Mouse (Mus musculus) liver, embryonic 14.5 days (tissue): Measurements from ENCODE around the gene Med10. TPM values are rescaled to one million over a fixed set of nuclear protein-coding genes. Genes with fewer than 3 reads are reported as not detected.

Experiments used
- ATAC-seq: fragments of 200-750 bp; cut with Nextera tagmentation; 2 replicates; pipeline ENCODE4 v1.8.0; 2017; ENCODE audit warnings: moderate number of reproducible peaks, mild to moderate bottlenecking, moderate library complexity; ENCODE audit not compliant: insufficient read depth
- DNase-seq, 3 experiments: peaks; one replicate each; pipeline ENCODE4 v3.0.0-alpha.2; 2012 to 2013; ENCODE audit warnings: low read depth in 3 of 3, low spot score in 3 of 3
- H3K27ac ChIP-seq: fragments of 300-500 bp; sonication (generic); 2 replicates; pipeline ENCODE4 v1.5.1; 2014; ENCODE audit warnings: moderate library complexity, mild to moderate bottlenecking, control low read depth, inconsistent platforms
- H3K27me3 ChIP-seq: fragments of 300-500 bp; sonication (generic); 2 replicates; pipeline ENCODE4 v1.6.1; 2014; ENCODE audit warnings: mild to moderate bottlenecking, low read length, moderate library complexity; ENCODE audit not compliant: control insufficient read depth, insufficient read depth
- H3K36me3 ChIP-seq: fragments of 300-500 bp; sonication (generic); replicated peaks from 2 replicates; pipeline ENCODE4 v1.6.1; 2014; ENCODE audit warnings: low read depth; ENCODE audit not compliant: control insufficient read depth, insufficient read depth
- H3K4me1 ChIP-seq, 2 experiments: fragments of 200-500 bp in 1 of 2; fragments of 300-500 bp in 1 of 2; sonication (generic) in 1 of 2; replicated peaks; 2 replicates each; pipeline ENCODE4 v1.6.1; 2012 to 2014; ENCODE audit warnings: antibody characterized with exemption in 1 of 2, inconsistent platforms in 1 of 2, low read length in 1 of 2; ENCODE audit not compliant: control insufficient read depth in 2 of 2, insufficient read depth in 2 of 2
- H3K4me2 ChIP-seq: fragments of 300-500 bp; sonication (generic); 2 replicates; pipeline ENCODE4 v1.6.1; 2014; ENCODE audit warnings: low read depth, mild to moderate bottlenecking, control low read depth, moderate library complexity
- H3K4me3 ChIP-seq, 2 experiments: fragments of 200-500 bp in 1 of 2; fragments of 300-500 bp in 1 of 2; sonication (generic) in 1 of 2; 2 replicates each; pipeline ENCODE4 v1.5.1; 2012 to 2014; ENCODE audit warnings: low read depth in 2 of 2, low read length in 2 of 2, mild to moderate bottlenecking in 2 of 2, control low read depth in 1 of 2, inconsistent platforms in 1 of 2, moderate library complexity in 1 of 2; ENCODE audit not compliant: insufficient read depth in 1 of 2
- H3K9ac ChIP-seq: fragments of 300-500 bp; sonication (generic); replicated peaks from 2 replicates; pipeline ENCODE4 v1.6.1; 2014; ENCODE audit warnings: mild to moderate bottlenecking, control low read depth, moderate library complexity
- H3K9me3 ChIP-seq: fragments of 300-500 bp; sonication (generic); 2 replicates; pipeline ENCODE4 v1.6.1; 2016; ENCODE audit warnings: low read length, mixed read lengths; ENCODE audit not compliant: control insufficient read depth
- CTCF ChIP-seq: IDR thresholded peaks from 2 replicates; pipeline ENCODE4 v1.5.1; 2016; ENCODE audit warnings: antibody characterized with exemption, low read depth, control low read depth
- EP300 ChIP-seq: IDR thresholded peaks from 2 replicates; pipeline ENCODE4 v1.6.1; 2016; ENCODE audit warnings: antibody characterized with exemption, low read depth
- WGBS: fragments of 180-500 bp; shearing (Covaris S2); extraction: QIAGEN DNeasy Blood & Tissue Kit; methylation state at CpG from one replicate; pipeline ENCODE4 v1.1.7; 2014; ENCODE audit not compliant: insufficient replicate concordance; 5-methylcytosine and 5-hydroxymethylcytosine counted together
- polyA plus RNA-seq, 2 experiments: library from polyadenylated mRNA; depleted of rRNA in 1 of 2; stranded (reverse) in 1 of 2; unstranded in 1 of 2; fragments of >200 nt; fragmentation: Nextera tagmentation in 1 of 2; extraction: Ambion mirVana in 1 of 2; gene quantifications; 2 replicates each; pipeline versions ENCODE4 v1.2.1 to v1.2.3; 2012 to 2014

Med10 gene
- polyA plus RNA-seq, 2 experiments, result 20.1 to 44.7 TPM

DNA sequence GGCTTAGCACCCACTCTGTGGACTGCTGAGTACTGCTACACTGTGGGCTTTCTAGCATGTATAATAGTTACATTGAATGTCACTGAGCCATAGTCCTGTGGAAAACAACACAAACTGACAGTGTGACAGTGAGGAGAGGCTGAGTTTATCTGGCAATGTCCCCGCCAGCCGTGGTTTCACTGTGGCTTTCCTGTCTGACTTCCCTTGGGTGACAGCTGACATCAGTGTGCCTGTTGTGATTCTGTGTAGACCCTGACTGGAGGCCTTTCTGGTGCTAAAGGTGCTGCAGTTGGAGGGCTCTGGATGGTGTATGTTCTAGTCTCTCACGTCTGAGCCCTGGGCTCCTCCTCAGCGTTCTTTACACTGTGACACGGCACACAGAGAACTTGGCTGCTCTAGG is 11.7 kb downstream of the Med10 start:
- TF ChIP-seq EP300 (no peak), CTCF (no peak)
- 59% methylated on average over 5 of the region's 5 CpGs for WGBS

DNA sequence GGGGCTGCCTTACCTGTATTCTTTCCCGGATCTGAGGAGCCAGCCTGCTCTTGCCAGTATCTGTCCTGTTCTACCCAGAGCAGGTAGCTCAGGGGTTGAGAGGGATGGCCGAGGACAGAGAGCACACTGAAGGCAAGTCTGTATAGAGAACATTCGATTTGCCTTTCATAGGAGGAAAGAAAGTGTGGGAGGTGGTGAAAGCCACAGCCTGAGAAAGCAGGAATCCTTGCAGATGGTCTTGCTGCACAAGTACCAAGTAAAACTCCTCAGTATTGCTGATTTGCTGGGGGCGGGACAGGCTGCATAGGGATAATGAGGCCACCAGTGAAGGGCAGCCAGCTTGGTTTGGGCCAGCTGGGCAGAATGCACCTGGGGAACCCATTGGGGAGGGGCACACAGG is 16.1 kb downstream of the Med10 start:
- H3K4me2 ChIP-seq, result no peak overlapping the region
- no peaks in the 10 kb centered on the region for H3K9me3 ChIP-seq
- H3K9ac ChIP-seq, result no peak overlapping the region
- peaks cover 15% of the 10 kb centered on the region for H3K36me3 ChIP-seq
- WGBS, result 63% methylated on average over 4 of the region's 4 CpGs
- no peak overlapping the region for H3K4me3 ChIP-seq
- no peak for ATAC-seq
- no peak for DNase-seq
- no peaks in the 10 kb centered on the region for H3K4me1 ChIP-seq
- H3K27me3 ChIP-seq, result no peaks in the 10 kb centered on the region
- no peak overlapping the region for H3K27ac ChIP-seq
- TF ChIP-seq CTCF (no peak), EP300 (no peak)

More for the DNA sequence above, 11.7 kb downstream of the Med10 start:
- H3K4me3 ChIP-seq, result no peak overlapping the region
- H3K4me1 ChIP-seq, result peaks cover 0 to 11% of the 10 kb centered on the region in 2 experiments; a peak in 2 of 4 replicates
- H3K27ac ChIP-seq, result no peak overlapping the region
- no peaks in the 10 kb centered on the region for H3K9me3 ChIP-seq
- ATAC-seq (no peak), DNase-seq (no peak)
- H3K27me3 ChIP-seq, result no peaks in the 10 kb centered on the region
- peaks cover 18% of the 10 kb centered on the region for H3K36me3 ChIP-seq
- H3K9ac ChIP-seq, result no peak overlapping the region
- H3K4me2 ChIP-seq, result no peak overlapping the region

DNA sequence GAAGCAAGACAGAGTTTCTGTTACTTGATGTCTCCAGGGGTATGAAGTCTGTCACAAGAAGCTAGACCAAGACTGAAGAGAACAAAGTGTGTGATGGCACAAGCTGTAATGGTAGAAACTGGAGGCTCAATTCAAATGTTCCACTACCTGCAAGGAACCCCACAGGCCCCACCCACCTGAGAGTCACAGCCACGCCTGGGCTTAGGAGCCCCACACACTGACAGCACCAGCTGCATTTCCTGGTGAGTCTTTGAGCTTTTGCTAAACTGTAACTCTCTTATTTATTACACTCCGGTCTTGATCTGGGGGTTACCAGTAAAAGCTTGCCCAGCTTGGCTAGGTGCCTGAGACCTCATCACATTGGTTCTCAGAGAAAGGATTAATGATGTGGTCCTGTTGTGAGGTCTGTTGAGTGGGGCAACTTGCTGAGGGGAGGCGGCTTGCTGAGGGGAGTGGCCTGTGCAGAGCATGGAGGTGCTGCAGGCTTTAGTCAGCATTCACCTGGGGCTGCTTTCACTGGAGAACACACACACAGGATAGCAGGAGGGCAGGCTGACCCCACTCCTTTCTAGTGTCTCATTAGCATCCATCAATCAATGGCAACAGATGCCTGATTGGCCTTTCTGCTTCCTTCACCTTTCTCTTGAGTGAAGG is 19.1 kb downstream of the Med10 start:
- H3K9ac ChIP-seq, result no peak overlapping the region
- no peak for DNase-seq
- TF ChIP-seq CTCF (no peak), EP300 (no peak)
- 34% methylated on average over 3 of the region's 3 CpGs for WGBS
- H3K27ac ChIP-seq, result no peak overlapping the region
- ATAC-seq, result no peak
- no peak overlapping the region for H3K4me3 ChIP-seq
- no peaks in the 10 kb centered on the region for H3K4me1 ChIP-seq
- H3K27me3 ChIP-seq, result no peaks in the 10 kb centered on the region
- no peaks in the 10 kb centered on the region for H3K9me3 ChIP-seq
- no peak overlapping the region for H3K4me2 ChIP-seq
- peaks cover 2% of the 10 kb centered on the region; the same call in 1 of the 2 replicates for H3K36me3 ChIP-seq

DNA sequence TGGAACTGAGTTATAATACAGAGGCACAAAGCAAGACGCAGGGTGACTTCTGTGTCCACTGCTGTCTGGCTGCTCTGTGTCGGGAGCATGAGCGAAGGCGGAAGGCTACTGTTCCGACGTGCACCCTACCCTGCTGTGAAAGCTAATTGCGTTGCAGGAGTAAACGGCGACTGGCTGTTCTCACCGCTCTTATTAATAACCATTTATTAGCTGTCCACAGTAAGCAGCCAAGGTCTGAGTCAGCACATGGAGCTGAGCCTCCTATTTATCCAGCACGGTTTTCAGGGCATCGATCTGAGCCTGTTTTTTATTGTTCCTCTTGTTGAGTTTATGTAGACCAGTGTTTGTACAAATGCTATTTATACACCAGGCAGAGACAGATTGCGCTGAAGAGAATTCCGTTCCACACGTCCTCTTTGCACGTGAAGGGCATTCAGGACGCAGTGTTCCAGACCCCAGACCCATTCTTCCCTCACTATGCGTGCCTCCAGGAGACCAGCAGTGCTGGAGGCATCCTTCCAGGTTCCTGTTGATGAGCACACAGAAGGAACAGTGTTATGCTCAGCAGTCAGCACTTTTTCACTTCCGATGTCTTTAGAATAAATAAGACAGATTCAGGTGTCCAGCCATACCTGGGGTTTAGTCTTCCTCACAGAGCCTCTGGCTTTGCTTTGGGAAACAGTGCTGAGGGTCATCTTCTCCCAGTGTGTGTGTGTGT is 21.9 kb downstream of the Med10 start:
- Histone ChIP-seq H3K27ac (no peak overlapping the region), H3K36me3 (no peaks in the 10 kb centered on the region), H3K27me3 (no peaks in the 10 kb centered on the region), H3K4me1 (no peaks in the 10 kb centered on the region), H3K4me2 (no peak overlapping the region), H3K9me3 (no peaks in the 10 kb centered on the region), H3K9ac (no peak overlapping the region), H3K4me3 (no peak overlapping the region)
- DNase-seq (no peak), ATAC-seq (no peak)
- 71% methylated on average over 19 of the region's 19 CpGs for WGBS
- TF ChIP-seq EP300, result no peak

DNA sequence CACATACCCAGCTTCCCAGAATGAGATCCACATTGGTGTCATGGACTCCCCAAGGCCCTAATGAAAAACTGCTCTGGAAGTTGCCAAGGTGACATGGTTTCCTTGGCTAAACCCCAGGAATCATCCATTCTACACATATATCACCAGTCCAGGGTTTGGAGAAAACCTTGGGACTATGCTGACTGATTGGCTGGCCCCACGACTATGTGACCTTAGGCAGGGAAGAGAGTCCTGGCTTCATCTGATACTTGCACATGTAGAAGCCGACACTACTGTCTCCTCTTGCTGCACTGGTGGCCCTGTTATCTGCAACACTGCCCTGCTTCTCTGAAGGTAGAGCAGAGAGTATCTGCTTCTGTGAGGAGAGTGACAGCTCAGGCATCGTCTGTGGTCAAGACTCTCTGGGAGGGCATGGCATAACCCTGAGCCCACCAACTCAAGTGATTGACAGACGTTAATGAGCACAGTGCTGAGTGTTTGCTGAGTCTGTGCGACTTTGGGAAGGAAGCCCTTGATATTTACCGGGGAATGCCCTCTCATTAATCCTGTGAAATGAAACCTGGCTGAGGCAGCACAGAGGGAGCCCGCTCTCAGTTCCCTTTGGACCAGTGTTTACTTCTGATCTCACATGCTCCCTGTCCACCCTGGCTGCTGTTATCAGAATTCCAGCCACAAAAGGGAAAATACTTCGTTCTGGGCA is 23.4 kb downstream of the Med10 start:
- Histone ChIP-seq H3K4me2 (no peak overlapping the region), H3K9ac (no peak overlapping the region), H3K4me3 (no peak overlapping the region), H3K36me3 (no peaks in the 10 kb centered on the region), H3K27me3 (no peaks in the 10 kb centered on the region), H3K4me1 (no peaks in the 10 kb centered on the region), H3K9me3 (no peaks in the 10 kb centered on the region), H3K27ac (no peak overlapping the region)
- no peak for TF ChIP-seq EP300
- TF ChIP-seq CTCF, result no peak
- ATAC-seq, result no peak
- WGBS, result 35% methylated on average over 8 of the region's 8 CpGs
- DNase-seq, result no peak
